Mouse (Mus musculus) mesoderm, embryonic 11.5 days (tissue): ENCODE measurements at regions not wholly inside any gene's neighbourhood (a gene's known extent, or its start where the extent isn't known, plus 50 kb on each side); places are given as distances from the start of the nearest gene placed in this dataset.
"Not testable (repeated sequence)": the region's sequence is repeated elsewhere in the genome, so short reads cannot be mapped to it uniquely, and the experiment has no call there.

Source experiments
- DNase-seq: peaks from one replicate; pipeline ENCODE4 v3.0.0-alpha.2; 2012; ENCODE audit warnings: low read depth, low spot score

- DNase-seq, result no peak
Observed at GRCm38 (mm10) chr12:54517265-54517664, 139.1 kb downstream of the Sptssa start.

DNA sequence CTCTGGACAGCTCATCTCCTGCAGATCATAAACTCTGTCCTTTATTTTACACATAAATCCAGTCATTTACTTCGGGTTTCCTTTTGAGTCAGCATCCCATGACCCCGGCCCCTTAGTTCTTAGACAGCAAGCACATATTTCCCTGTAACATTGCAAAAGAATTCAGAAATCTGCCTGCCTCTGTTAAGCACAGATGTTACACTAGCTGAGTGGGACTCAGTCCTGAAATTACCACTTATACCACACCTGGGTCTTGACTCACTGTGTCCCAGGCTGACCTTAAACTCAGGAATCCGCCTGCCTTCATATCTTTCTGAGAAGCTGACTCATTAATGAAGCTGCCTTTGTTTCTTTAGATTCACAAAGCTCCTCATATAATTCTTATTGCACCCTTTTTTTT is 139.9 kb downstream of the Sptssa start:
- DNase-seq, result peak; percentile 19

GRCm38 (mm10) chr12:54516039-54516438 is 140.3 kb downstream of the Sptssa start:
- not testable (repeated sequence) for DNase-seq

- peak; percentile 30 for DNase-seq
Observed at GRCm38 (mm10) chr12:54509903-54510302, 146.5 kb downstream of the Sptssa start.

DNA sequence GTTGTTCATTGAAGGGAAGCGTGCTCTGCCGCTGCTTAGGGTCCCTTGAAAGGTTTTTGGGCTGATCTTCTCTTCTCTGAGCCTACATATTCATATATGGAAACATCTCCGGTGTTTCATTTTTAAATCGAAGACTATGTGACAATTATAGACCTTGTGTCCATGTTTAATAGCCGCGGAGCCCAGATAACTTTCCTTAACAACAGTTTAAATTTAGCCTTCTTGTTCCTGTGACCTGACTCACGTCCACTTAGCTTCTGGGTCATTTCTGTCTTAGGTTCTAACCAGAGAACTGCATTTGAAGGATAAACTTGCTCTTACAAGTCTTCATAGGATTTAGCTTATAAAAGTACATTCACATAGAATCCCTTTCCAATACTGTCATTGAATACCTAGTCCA is 153.6 kb downstream of the Sptssa start:
- DNase-seq, result no peak

DNA sequence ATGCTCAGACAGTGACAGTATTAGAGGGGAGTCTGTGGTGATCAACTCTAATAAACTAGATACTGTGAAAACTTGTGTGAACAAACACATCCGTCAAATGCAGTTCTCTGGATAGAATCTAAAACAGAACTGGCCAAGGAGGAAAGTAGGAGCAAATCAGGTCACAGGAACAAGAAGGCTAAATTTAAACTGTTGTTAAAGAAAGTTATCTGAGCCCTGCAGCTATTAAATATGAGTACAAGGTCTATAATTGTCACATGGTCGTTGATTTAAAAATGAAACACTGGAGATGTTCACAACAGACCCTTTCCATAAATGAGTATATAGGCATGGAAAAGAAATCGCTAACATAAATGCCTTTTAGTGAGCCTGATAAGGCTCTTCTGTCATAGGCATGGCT is 156.4 kb downstream of the Sptssa start:
- no peak for DNase-seq

DNA sequence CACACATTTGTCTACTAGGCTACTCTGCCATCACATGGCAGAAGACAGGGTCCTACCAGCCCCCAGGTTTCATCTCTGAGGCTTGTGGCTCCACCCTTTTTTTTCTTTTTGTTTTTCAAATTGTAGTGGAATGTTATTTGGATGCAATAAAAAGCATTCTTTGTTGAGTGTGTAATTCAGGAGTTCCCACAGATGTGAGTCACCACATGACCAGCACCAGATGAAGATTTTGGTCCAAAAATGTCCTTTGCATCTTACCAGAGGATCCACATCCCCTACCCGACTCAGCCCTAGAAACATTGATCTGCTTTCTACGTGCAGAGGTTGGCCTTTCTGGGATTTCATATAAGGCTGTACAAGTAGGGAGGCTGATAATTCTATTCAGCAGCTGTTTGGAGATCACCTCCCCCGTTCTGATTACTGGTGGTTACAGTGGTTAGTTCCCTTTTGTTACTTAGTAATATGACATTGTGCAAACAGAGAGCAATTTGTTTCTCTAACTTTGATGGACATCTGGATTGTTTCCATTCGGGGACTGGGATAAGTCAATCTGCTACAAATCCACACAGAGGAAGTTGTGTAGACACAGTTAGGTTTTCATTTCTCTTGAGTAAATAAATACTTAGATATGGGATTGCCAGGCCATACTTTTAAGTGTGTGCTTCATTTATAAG is 160.5 kb downstream of the Sptssa start:
- no peak for DNase-seq

GRCm38 (mm10) chr12:54494756-54495375 is 161.5 kb downstream of the Sptssa start:
- DNase-seq, result no peak

- DNase-seq, result no peak
Observed at GRCm38 (mm10) chr12:54492737-54493136, 163.6 kb downstream of the Sptssa start.

- DNase-seq, result no peak
Observed at GRCm38 (mm10) chr12:54490460-54490859, 165.9 kb downstream of the Sptssa start.

- peak; percentile 73 for DNase-seq
Observed at GRCm38 (mm10) chr12:54489675-54490074, 166.7 kb downstream of the Sptssa start.

DNA sequence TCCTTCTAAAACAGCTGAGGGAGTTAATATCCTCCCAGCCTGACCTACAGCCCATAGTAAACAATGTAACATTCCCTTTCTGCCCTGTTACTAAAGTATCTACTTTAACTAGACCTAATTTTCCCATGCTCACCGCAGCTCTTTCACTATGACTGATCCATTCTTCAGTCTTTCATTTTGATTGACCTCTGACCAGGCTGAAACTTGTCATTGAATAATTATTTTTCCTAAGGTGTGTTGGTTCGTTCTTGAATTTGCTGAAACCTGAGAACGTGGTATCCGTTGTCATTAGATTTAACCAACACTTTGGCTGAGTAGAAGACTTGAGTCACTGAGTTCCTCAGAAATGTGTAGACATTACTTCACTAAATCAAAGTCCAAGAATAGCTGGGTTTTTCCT is 168.7 kb downstream of the Sptssa start:
- no peak for DNase-seq

GRCm38 (mm10) chr12:54482020-54482419 is 174.4 kb downstream of the Sptssa start:
- DNase-seq, result peak; percentile 40

DNA sequence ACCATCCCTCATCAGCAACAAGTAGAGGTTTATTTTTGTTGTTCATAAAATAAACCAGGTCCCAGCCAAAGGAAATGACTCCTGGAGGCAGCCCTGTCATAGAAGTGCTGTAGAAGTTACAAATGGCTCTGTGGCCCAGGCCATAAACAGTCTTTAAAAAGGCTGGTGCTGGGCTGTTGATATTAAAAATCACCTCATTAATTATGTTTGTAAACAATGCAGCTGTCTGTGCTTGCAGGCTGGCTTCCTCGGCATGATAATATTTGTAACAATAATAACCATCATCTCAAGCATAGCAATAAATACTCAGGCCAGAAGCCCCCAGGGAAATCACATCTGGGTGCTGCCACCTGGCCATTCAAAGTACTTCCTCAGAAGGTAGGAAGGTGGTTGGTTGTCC is 176.5 kb downstream of the Sptssa start:
- DNase-seq, result no peak

- DNase-seq, result no peak
Observed at GRCm38 (mm10) chr12:54472881-54473280, 183.5 kb downstream of the Sptssa start.

DNA sequence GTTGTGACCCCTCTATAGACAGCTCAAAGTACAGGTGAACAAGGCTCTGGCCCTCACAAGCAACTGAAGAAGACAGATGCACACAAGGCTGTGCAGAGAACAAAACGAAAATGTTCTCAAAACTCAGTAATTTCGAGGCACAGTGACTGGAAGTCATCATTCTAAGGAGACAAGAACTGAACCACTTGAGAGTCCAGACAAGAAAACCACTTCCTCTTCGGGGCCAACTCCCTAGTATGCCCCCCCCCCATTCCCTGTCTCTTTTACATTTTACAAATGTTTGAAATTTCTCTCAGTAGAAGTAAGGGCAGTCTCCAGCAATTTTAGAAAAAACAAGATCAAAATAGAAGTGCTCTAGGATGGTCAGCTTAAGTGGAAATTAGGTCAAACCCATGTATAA is 184.0 kb downstream of the Sptssa start:
- DNase-seq, result no peak

- DNase-seq, result no peak
Observed at GRCm38 (mm10) chr12:54467635-54468034, 188.7 kb downstream of the Sptssa start.

DNA sequence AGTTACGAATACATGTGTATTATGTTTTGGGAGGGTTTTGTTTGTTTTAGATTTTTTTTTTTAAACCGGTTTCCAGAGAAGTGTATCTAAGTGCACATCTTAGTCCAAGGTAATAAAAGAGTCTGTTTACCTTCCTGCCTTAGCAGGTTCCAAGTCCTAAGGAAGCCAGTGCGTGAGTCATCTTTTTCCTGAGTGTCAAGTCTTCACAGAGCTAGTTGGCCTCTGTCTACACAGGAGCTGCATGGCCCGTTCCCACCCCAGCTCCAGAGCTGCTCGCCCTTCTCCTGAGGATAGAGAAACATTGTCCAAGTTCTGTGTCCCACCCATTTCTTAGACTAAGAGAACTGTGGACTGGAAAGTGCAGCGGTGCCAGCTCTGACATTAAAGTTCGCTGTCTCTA is 192.6 kb downstream of the Sptssa start:
- DNase-seq, result no peak

DNA sequence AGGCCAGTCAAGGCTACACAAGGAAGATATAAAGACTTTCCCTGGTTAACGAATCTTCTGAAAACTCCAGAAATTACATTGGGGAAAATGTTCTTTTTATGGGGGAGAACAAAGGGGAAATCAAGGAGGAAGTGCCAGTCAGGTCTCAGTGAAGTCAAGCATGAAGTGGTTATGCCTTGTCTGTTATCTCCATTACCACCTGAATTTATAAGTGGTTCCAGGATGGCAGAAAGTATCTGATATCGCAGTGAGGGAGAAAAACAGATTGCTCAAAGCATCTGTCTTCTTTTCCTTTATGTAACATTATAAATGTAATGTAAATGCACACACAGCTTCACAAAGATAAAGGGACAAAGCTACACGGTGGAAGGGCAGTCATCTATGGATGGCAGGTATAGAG is 195.0 kb downstream of the Sptssa start:
- no peak for DNase-seq

GRCm38 (mm10) chr12:54460135-54460523 is 196.2 kb downstream of the Sptssa start:
- DNase-seq, result no peak

DNA sequence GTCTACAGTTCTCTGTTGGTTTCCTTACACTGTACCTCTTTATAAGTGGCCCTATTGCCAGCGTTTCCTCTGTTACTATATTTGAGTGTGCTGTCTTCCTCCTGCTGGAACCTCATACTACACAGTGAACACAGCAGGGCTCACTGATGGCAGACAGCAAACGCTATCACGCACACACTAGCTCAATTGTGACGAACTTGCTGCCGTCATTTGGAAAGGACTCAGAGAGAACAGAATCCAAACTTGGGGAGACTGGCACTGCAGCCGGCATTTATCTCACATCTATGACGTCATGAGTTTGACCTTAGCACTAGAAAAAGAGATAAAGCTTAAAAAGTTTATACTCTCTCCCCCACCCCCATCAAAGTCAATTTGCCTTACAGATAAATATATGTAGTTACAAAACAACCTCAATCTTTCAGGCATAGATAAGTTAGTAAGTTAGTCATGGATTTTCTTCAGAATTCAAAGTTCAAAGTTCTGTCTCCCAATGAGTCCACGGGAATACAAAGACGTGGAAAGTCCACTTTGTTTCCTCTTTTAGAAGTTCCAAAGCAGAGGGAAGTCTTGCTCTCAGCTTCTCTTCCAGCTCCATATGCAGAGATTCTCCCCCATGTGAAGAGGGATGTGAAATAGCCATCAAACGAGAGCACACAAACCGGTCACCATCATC is 196.8 kb downstream of the Sptssa start:
- no peak for DNase-seq

DNA sequence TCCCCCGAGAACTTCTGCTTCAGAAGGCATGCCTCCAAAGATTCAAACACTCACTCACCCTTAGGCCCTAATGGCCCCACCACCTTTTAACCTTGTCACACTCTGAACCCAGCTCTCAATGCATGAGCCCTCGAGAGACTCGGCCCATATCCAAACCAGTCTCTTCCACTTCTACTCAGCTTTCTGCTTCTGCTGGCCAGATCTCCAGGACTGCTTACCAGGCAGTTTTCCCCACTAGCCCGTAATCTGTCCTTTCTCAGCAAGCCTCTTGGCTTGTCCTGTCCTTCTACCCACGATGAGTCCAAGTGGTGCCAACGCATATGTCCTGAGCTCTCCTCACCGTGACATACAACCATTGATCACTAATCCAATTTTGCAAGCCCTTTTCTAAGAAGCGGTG is 199.6 kb downstream of the Sptssa start:
- DNase-seq, result no peak

GRCm38 (mm10) chr12:54454606-54455005 is 201.8 kb downstream of the Sptssa start:
- DNase-seq, result no peak
